Mouse (Mus musculus): ENCODE measurements around the gene Dut.
"Not testable (repeated sequence)": the region's sequence is repeated elsewhere in the genome, so short reads cannot be mapped to it uniquely, and the experiment has no call there.

Gene Dut

GRCm38 (mm10) chr2:125255886-125256285 lies 8.9 kb downstream of the Dut start:
- DNase-seq: no peak

GRCm38 (mm10) chr2:125259230-125260120 lies 12.5 kb downstream of the Dut start:
- DNase-seq: peak; percentile 10

- no peak for DNase-seq
Measured at GRCm38 (mm10) chr2:125260326-125260725, 13.3 kb downstream of the Dut start.

DNA sequence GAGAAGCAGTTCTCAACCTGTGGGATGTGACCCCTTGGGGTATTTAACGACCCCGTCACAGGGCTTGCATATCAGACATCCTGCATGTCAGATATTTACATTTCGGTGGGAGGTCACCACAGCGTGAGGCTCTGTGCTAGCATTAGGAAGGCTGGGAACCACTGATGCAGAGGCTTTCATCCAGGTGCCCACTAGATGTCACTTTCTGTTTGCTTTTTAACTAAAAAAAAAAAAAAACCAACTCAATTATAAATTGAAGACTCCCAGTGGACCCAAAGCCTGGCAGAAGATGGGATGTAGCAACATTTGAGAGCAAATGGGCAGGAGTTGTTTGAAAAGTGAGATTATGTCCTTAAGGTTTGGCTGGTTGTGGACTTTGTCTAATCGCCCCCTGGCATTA lies 16.1 kb downstream of the Dut start:
- no peak for DNase-seq

- DNase-seq: no peak
Measured at GRCm38 (mm10) chr2:125263753-125264152, 16.8 kb downstream of the Dut start.

- no peak for DNase-seq
Measured at GRCm38 (mm10) chr2:125268876-125269275, 21.9 kb downstream of the Dut start.

GRCm38 (mm10) chr2:125275617-125276016 lies 28.6 kb downstream of the Dut start:
- no peak for DNase-seq

- DNase-seq: no peak
Measured at GRCm38 (mm10) chr2:125276692-125277091, 29.7 kb downstream of the Dut start.

GRCm38 (mm10) chr2:125278474-125278873 lies 31.5 kb downstream of the Dut start:
- no peak for DNase-seq

DNA sequence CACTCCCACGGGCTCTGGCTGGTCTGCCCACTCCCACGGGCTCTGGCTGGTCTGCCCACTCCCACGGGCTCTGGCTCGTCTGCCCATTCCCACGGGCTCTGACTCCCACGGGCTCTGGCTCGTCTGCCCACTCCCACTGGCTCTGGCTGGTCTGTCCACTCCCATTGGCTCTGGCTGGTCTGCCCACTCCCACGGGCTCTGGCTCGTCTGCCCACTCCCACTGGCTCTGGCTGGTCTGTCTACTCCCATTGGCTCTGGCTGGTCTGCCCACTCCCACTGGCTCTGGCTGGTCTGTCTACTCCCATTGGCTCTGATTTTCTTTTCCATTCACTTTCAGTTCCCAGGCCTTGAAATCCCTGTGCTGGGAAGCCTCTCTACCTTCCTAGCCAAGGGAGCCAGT lies 33.0 kb downstream of the Dut start:
- DNase-seq: not testable (repeated sequence)

GRCm38 (mm10) chr2:125282334-125283206 lies 35.6 kb downstream of the Dut start:
- DNase-seq: no peak

GRCm38 (mm10) chr2:125285777-125286176 lies 38.8 kb downstream of the Dut start:
- no peak for DNase-seq

GRCm38 (mm10) chr2:125290197-125290965 lies 43.4 kb downstream of the Dut start:
- no peak for DNase-seq

GRCm38 (mm10) chr2:125291101-125291500 lies 44.1 kb downstream of the Dut start:
- no peak for DNase-seq

GRCm38 (mm10) chr2:125292616-125293015 lies 45.6 kb downstream of the Dut start:
- DNase-seq: no peak

DNA sequence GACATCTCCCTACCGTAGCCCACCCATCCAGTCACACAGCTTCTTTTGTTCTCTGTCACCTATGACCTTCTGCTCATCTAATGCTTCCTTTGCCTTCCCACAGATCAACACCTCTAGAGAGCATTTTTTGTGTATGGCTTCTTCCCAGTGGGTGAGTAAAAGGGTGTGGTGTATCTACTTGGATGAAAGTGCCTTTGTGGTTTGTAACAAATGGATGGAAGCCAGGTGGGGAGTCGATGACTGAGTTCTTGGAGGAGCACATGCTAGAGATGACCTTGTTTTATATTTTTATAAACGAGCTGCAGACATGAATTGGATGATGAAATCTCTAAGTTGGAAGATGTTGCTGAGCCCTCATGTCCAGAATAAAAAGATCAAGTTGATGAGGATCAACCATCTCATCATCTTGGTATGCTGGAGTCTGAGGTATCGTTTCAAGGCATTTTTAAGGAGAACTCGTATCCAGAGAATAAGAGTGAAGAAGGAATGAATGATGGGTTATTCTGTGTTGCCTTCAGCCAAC lies 47.0 kb downstream of the Dut start:
- no peak for DNase-seq

GRCm38 (mm10) chr2:125295526-125295925 lies 48.5 kb downstream of the Dut start:
- no peak for DNase-seq

DNA sequence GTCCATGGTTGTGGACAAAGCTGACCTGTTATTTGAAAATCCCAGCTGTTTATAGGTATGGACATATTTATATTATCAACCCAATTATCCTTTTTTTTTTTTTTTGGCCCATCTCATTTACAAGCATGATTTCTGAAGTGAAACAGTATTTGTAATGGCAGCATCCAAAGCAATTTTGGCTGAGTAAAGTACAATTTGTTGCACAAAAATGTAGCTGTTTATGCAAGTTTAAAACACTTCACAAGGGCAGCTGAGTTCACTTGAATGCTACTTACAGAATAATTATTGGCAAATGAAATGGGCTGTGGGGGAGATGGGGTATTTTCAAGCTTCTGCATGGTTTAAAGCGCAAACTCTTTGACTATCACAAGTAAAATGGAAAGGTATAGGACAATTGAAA lies 51.9 kb downstream of the Dut start:
- DNase-seq: no peak

GRCm38 (mm10) chr2:125301877-125302624 lies 55.1 kb downstream of the Dut start:
- DNase-seq: no peak

- no peak for DNase-seq
Measured at GRCm38 (mm10) chr2:125302625-125302924, 55.6 kb downstream of the Dut start.

DNA sequence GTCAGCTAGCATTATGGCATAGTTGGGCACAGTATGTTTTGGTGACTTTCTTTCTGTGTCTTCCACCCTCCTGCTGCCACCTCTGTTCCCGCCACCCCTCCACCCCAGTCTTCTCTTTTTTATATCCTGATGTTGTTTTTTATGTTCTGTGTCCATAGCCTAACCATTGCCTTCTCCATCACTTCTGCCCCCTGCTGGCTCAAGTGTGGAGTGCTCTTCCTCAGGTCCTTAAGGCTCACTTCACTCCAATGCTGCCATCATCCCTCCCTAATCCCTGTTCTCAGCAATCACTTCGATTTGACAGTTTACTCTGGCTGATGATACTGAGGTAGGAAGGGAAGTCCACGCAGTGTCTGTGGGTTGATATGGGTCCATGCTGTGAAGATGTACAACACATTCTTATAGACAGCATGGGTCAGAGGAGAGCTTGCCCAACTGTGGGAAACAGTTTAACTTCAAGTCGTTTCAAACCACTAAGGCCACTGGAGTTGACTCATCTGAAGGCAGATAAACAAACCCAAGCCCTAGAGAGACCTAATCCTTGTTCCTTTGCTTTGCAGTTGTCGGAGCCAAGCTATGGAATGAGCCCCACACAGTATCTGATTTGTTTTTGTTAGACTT lies 56.9 kb downstream of the Dut start:
- no peak for DNase-seq

- DNase-seq: no peak
Measured at GRCm38 (mm10) chr2:125304746-125305145, 57.8 kb downstream of the Dut start.
